Mouse (Mus musculus) adrenal gland, adult (tissue): ENCODE results near the gene Lpp.

ENCODE experiments used
- DNase-seq, 2 experiments: peaks; one replicate each; pipeline ENCODE4 v3.0.0; 2022 to 2023; ENCODE audit warnings: low spot score in 1 of 2; ENCODE audit not compliant: inconsistent age in 2 of 2

Lpp gene

GRCm38 (mm10) chr16:24836550-24836949 lies 443.2 kb downstream of the Lpp start:
- DNase-seq: no peak

DNA sequence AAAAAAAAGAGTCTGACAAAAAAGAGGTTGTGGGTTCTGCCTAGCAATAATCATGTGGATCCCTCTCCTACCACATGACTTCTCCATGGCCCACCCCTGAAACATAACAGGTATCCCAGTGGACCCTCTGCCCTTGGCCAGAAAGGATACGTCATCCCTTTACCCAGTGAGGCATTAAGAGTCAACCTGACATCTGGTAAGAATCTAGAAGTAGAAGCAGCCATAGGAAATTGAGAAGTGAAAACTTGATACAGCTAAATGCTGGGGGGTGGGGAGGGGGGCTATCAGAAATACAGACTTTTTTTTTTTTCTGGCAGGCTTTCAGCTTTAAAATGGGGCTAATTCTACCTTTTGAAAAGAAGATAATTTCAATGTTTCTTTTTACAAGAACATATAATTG lies 445.7 kb downstream of the Lpp start:
- no peak for DNase-seq

DNA sequence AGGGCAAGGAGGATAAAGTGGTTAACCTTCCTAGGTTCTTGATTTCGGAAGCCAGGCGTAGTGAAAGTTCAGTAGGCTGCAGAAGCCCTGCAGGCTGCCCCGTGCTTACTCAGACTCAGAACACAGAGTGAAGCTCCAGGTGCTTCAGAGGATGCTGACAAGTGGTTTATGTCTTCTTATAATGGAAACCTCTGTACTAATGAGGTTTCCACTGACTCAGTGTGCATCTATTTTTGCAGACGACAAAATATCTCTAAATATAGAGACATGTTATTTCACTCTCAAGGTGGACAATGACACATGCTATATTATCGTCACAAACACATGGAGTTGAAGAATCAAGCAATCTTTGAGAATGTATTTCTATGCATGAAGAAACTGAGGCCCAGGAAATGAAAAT lies 446.8 kb downstream of the Lpp start:
- no peak for DNase-seq

GRCm38 (mm10) chr16:24846141-24846540 lies 452.8 kb downstream of the Lpp start:
- DNase-seq: no peak

GRCm38 (mm10) chr16:24859509-24860140 lies 466.3 kb downstream of the Lpp start:
- DNase-seq: peak in 1 of 2 experiments; percentile 66

DNA sequence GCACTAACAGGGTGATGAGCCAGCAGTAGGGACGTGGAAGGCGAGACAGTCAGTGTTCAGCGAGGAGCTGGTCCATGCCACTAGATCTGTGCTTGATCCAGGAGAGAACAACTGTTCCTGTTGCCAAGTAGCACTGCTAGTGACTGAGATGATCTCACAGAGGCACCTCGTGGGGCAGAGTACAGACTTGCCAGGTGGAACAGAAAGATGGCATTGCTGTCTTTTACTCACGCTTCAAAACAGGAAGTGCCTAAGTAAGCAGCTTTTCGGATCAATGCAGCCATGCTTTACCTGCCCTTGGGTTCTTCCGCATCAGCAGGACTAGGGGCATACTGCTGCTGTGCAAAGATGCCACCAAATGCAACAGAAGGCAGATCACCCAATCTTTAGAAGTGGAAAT lies 467.1 kb downstream of the Lpp start:
- DNase-seq: peak in 1 of 2 experiments; percentile 29

- DNase-seq: no peak
Measured at GRCm38 (mm10) chr16:24861374-24861773, 468.1 kb downstream of the Lpp start.

DNA sequence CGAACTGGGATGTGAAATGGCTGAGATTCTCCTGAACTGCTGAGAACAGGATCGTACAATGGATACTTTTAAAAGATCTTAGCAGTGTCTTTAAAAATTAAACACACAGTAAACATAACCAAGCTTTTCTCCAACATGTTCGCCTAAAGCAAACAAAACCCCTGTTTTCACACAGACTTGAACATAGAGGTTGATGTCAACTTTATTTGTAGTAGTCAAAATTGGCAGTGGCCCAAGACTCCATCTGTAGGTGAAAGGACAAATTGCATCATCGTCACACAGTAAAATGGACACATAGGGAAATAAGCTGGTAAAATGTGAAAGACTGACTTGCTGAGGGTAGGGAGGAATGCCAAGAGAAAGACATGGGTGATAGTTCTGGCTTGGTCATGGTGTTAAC lies 480.9 kb downstream of the Lpp start:
- DNase-seq: peak in 1 of 2 experiments; percentile 75

DNA sequence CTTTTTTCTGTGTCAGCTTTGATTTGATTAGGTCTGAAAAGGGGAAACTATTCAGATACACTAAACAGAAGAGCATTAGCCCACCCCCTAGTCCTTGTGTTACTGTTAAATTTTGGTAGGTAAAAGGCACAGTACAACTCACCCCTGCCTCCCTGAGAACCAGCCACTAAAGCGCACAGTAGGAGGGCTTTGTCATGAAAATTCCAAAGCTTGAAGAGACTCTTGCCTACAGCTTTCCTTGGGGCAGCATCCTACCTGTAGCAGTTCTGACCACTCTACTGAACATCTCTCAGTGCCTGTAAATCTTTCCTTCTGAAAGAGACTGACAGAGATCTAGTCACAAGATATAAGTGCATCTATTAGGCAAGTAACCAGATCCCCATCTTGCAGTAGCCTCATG lies 482.4 kb downstream of the Lpp start:
- DNase-seq: no peak

- DNase-seq: no peak
Measured at GRCm38 (mm10) chr16:24878977-24879376, 485.7 kb downstream of the Lpp start.

DNA sequence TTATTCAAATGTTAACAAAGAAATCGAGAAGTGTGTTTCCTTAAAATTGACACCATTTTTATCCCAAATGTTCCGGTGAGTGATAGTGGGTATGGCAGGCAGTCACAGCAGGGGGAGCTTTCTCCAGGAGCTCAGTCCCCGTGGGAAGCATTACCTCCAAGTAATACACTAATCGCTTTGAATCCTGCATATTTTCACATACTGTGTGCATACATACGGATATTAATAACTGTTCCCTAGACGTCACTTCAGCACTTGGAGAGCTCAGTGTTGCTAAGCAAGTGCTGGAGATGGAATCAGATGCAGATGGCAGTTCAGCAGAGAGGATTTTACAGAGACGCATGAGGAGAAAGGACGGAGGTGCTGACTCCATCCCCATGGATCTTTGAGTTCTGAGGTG lies 487.4 kb downstream of the Lpp start:
- DNase-seq: no peak

DNA sequence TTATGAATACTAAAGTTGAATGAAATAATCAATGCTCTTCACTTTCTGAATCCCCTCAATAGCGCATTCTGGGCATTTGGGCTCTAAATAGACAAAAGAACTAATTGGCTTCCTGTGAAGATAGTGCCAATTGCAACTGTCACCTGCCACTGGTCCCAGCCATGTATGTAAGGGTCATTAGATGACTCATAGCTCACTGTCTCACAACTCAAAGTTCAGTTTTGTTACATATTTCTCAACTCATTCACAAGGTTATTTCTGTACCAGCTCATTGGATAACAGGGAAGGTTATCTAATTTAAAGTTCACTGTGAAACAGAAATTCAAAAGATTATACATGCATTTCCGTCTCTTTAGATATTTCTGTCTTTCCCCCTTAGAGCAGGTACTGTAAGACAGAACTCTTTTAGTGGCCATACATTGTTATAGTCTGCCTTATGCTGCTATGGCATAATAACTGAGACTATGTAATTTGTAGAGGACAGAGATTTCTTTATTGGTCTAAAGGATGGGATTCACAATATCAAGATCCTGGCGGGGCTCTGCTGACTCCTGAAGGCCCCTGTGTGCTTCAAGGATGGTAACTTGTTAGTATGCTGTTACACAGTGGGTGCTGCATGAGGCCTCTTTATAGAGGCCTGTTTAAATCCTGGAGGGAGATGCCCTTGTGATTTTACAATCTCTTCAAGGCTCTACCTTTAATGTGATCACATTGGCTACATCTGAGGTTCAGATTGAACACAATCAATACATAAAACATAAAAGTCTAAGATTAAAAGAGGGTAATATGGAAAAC lies 488.9 kb downstream of the Lpp start:
- peak in 1 of 2 experiments; percentile 68 for DNase-seq

- peak in 1 of 2 experiments; percentile 42 for DNase-seq
Measured at GRCm38 (mm10) chr16:24884017-24884416, 490.7 kb downstream of the Lpp start.

- no peak for DNase-seq
Measured at GRCm38 (mm10) chr16:24886346-24886745, 493.0 kb downstream of the Lpp start.

DNA sequence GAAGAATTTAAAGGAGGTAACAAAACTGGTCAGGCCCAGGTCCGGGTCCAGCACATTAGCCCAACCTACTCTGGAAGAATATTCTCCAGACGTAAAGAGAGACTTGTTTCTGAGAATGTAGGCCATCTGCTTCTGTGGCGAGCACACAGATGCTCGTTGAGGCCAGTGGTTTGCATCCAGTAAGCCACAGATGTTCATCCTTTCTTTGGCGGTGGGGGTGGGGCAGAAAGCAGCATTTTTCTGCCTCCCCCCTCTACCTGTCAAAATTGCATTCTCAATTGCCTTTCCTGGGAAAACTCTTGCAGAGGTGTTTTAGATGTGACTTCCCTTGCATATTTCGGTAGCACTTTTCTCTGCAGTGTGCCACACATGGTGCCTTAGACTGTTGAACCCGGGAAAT lies 493.6 kb downstream of the Lpp start:
- no peak for DNase-seq

- peak; percentile 39 to 88 for DNase-seq
Measured at GRCm38 (mm10) chr16:24891453-24891852, 498.1 kb downstream of the Lpp start.

- DNase-seq: no peak
Measured at GRCm38 (mm10) chr16:24895160-24895559, 501.9 kb downstream of the Lpp start.

- no peak for DNase-seq
Measured at GRCm38 (mm10) chr16:24897641-24898040, 504.3 kb downstream of the Lpp start.

DNA sequence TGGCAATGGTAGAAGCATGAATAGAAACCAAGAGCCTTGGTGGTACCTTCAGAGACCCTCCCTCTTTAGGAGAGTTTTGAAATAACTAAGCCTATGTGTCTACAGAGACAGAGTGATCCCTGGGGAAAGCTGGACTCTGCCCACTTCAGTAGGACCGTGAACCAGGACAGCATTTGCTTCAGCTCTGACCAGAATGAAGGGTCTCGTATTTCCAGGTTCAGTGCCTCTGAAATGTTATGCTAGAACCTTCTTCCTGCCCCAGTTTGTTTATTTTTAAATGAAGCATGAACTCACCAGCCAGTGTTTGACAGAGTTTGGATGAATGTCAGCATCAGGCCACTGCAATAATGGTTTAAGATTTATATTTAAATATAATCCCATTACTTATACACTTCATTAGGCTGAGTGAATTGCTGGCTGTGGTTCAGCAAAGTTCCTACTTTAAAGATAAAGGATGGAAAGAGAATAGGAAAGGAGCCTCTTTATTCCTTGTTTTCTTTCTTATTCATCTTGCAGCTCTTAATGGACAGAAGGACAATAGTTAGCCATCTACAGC lies 507.0 kb downstream of the Lpp start:
- DNase-seq: no peak

DNA sequence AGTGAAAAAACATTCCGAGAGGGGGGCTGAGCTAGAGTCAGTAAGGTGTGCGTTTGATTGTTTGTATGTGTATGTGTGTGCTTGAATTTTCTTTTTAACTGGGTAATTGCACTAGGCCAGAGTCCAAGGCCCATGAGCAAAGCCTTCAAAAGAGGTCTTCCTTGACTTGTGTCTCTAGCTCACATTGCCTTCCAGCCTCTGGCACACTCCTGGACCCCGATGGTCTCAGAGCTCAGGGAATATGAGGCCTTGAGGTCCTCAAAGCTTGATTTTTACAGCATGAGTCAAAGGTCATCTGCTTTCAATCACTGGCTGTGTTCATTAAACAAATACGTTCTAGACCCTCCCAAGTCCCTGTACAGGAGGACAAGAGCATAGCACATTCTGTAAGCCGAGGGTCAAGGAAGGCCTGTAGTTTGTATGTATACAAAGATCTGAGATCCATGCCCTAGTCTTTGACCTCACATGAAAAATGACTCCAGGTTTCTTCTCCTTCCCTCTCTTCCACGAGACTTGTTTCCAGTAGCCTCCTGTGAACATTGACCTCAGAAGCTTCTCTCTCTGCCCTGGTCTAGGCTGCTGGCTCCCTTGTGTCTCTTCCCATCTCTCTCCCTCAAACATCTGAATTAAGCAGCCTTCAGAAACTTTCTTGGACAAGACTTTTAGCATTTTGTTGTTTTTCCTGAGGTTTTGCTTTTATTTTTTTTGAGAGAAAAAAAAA lies 508.0 kb downstream of the Lpp start:
- peak; percentile 28 to 77 for DNase-seq

GRCm38 (mm10) chr16:24902111-24902510 lies 508.8 kb downstream of the Lpp start:
- DNase-seq: peak in 1 of 2 experiments; percentile 29

- DNase-seq: peak in 1 of 2 experiments; percentile 56
Measured at GRCm38 (mm10) chr16:24908926-24909325, 515.6 kb downstream of the Lpp start.
